Mouse (Mus musculus): ENCODE data around the gene A930017K11Rik.

A930017K11Rik gene

GRCm38 (mm10) chr17:25951803-25952623, at the start of gene A930017K11Rik:
TSS of gene A930017K11Rik (minus strand) at chr17:25952565.
- peak; percentile 38 for DNase-seq (ENCODE audit: extremely low spot score, low spot score)

- no peak for DNase-seq (ENCODE audit: extremely low spot score, low spot score)
Observed at GRCm38 (mm10) chr17:25998425-25998824, 46.1 kb upstream of the A930017K11Rik start.

- no peak for DNase-seq (ENCODE audit: extremely low spot score, low spot score)
Observed at GRCm38 (mm10) chr17:25993489-25993888, 41.1 kb upstream of the A930017K11Rik start.

- no peak for DNase-seq (ENCODE audit: extremely low spot score, low spot score)
Observed at GRCm38 (mm10) chr17:25992274-25992673, 39.9 kb upstream of the A930017K11Rik start.

GRCm38 (mm10) chr17:25990331-25990730, 38.0 kb upstream of the A930017K11Rik start:
- DNase-seq (ENCODE audit: extremely low spot score, low spot score), result no peak

GRCm38 (mm10) chr17:25985306-25986294, 33.2 kb upstream of the A930017K11Rik start, which contains the start of gene Capn15:
TSS of gene Capn15 (minus strand) at chr17:25985796.
- peak; percentile 92 for DNase-seq (ENCODE audit: extremely low spot score, low spot score)

- DNase-seq (ENCODE audit: extremely low spot score, low spot score), result no peak
Observed at GRCm38 (mm10) chr17:25984556-25985305, 32.4 kb upstream of the A930017K11Rik start.

- no peak for DNase-seq (ENCODE audit: extremely low spot score, low spot score)
Observed at GRCm38 (mm10) chr17:25984066-25984465, 31.7 kb upstream of the A930017K11Rik start.

- DNase-seq (ENCODE audit: extremely low spot score, low spot score), result no peak
Observed at GRCm38 (mm10) chr17:25982913-25983312, 30.5 kb upstream of the A930017K11Rik start.

- no peak for DNase-seq (ENCODE audit: extremely low spot score, low spot score)
Observed at GRCm38 (mm10) chr17:25980854-25981253, 28.5 kb upstream of the A930017K11Rik start.

GRCm38 (mm10) chr17:25979829-25980738, 27.7 kb upstream of the A930017K11Rik start:
- DNase-seq (ENCODE audit: extremely low spot score, low spot score), result no peak

GRCm38 (mm10) chr17:25970954-25971707, 18.8 kb upstream of the A930017K11Rik start:
- DNase-seq (ENCODE audit: extremely low spot score, low spot score), result no peak

GRCm38 (mm10) chr17:25970448-25970847, 18.1 kb upstream of the A930017K11Rik start:
- no peak for DNase-seq (ENCODE audit: extremely low spot score, low spot score)

GRCm38 (mm10) chr17:25968176-25968575, 15.8 kb upstream of the A930017K11Rik start:
- no peak for DNase-seq (ENCODE audit: extremely low spot score, low spot score)

GRCm38 (mm10) chr17:25967652-25968051, 15.3 kb upstream of the A930017K11Rik start:
- no peak for DNase-seq (ENCODE audit: extremely low spot score, low spot score)

GRCm38 (mm10) chr17:25964271-25964670, 11.9 kb upstream of the A930017K11Rik start:
- no peak for DNase-seq (ENCODE audit: extremely low spot score, low spot score)

- no peak for DNase-seq (ENCODE audit: extremely low spot score, low spot score)
Observed at GRCm38 (mm10) chr17:25962413-25962905, 10.1 kb upstream of the A930017K11Rik start.

GRCm38 (mm10) chr17:25961566-25961965, 9.2 kb upstream of the A930017K11Rik start:
- DNase-seq (ENCODE audit: extremely low spot score, low spot score), result no peak
